Mouse (Mus musculus): ENCODE measurements around the gene Cby1. TPM values are rescaled to one million over a fixed set of nuclear protein-coding genes. Genes with fewer than 3 reads are reported as not detected.

Cby1 gene
- polyA plus RNA-seq (2015; fragmentation: Nextera tagmentation; extraction: Ambion mirVana), result 67.3 and 78.6 TPM in 2 replicates

- H3K4me2 ChIP-seq (replicated peaks), result peak within 1 kb of the TSS; percentile 93
- under 1% methylated on average over 55 of the region's 55 CpGs for WGBS
- peaks cover 11% of the 10 kb centered on the region for H3K4me1 ChIP-seq
- peak within 1 kb of the TSS; percentile 74 for H3K9ac ChIP-seq
- H3K9me3 ChIP-seq (replicated peaks), result no peaks in the 10 kb centered on the region
- peak; percentile 82 for ATAC-seq (ENCODE audit: insufficient number of reproducible peaks, low FRiP score, low TSS enrichment, low read depth)
- H3K27me3 ChIP-seq, result no peaks in the 10 kb centered on the region
- peak within 1 kb of the TSS; percentile 68 for H3K4me3 ChIP-seq (replicated peaks)
- peak within 1 kb of the TSS; percentile 92 for H3K27ac ChIP-seq (replicated peaks)
- H3K36me3 ChIP-seq, result peaks cover 18% of the 10 kb centered on the region
These were observed at the start of gene Cby1, which contains the start of gene Fam227a for GRCm38 (mm10) chr15:79658531-79659375. Cby1 (plus strand) TSS chr15:79659199. Fam227a (minus strand) TSS chr15:79658956.

- H3K4me1 ChIP-seq, result peaks cover 10% of the 10 kb centered on the region
- H3K27ac ChIP-seq (replicated peaks), result no peak overlapping the region
- no peak overlapping the region for H3K9ac ChIP-seq
- H3K4me3 ChIP-seq (replicated peaks), result no peak overlapping the region
- peaks cover 4% of the 10 kb centered on the region; the same call in 1 of the 2 replicates for H3K36me3 ChIP-seq
- 91% methylated on average over 2 of the region's 2 CpGs for WGBS
- H3K4me2 ChIP-seq (replicated peaks), result no peak overlapping the region
- ATAC-seq (ENCODE audit: insufficient number of reproducible peaks, low FRiP score, low TSS enrichment, low read depth), result no peak
- no peaks in the 10 kb centered on the region for H3K9me3 ChIP-seq (replicated peaks)
- H3K27me3 ChIP-seq, result 0 out of 2 replicates have a peak, but pooled peaks cover 3% of the 10 kb centered on the region
These were observed 49.8 kb upstream of the Cby1 start for GRCm38 (mm10) chr15:79609226-79609625.

- no peak overlapping the region for H3K9ac ChIP-seq
- no peaks in the 10 kb centered on the region for H3K9me3 ChIP-seq (replicated peaks)
- no peaks in the 10 kb centered on the region for H3K27me3 ChIP-seq
These were observed 43.5 kb upstream of the Cby1 start for GRCm38 (mm10) chr15:79615501-79615900.

GRCm38 (mm10) chr15:79616729-79617128 lies 42.3 kb upstream of the Cby1 start:
- no peaks in the 10 kb centered on the region for H3K27me3 ChIP-seq
- H3K4me1 ChIP-seq, result no peaks in the 10 kb centered on the region
- no peaks in the 10 kb centered on the region for H3K9me3 ChIP-seq (replicated peaks)
- H3K9ac ChIP-seq, result no peak overlapping the region
- ATAC-seq (ENCODE audit: insufficient number of reproducible peaks, low FRiP score, low TSS enrichment, low read depth), result no peak
- no peak overlapping the region for H3K4me3 ChIP-seq (replicated peaks)
- 86% methylated on average over 5 of the region's 5 CpGs for WGBS
- H3K27ac ChIP-seq (replicated peaks), result no peak overlapping the region
- no peak overlapping the region for H3K4me2 ChIP-seq (replicated peaks)
- peaks cover 8% of the 10 kb centered on the region; the same call in 1 of the 2 replicates for H3K36me3 ChIP-seq

More at GRCm38 (mm10) chr15:79615501-79615900, 43.5 kb upstream of the Cby1 start:
- no peak overlapping the region for H3K27ac ChIP-seq (replicated peaks)
- no peak overlapping the region for H3K4me2 ChIP-seq (replicated peaks)
- H3K36me3 ChIP-seq, result peaks cover 4% of the 10 kb centered on the region; the same call in 1 of the 2 replicates
- H3K4me3 ChIP-seq (replicated peaks), result no peak overlapping the region
- no peak for ATAC-seq (ENCODE audit: insufficient number of reproducible peaks, low FRiP score, low TSS enrichment, low read depth)
- H3K4me1 ChIP-seq, result no peaks in the 10 kb centered on the region
- 83% methylated on average over 7 of the region's 7 CpGs for WGBS

- H3K4me1 ChIP-seq, result no peaks in the 10 kb centered on the region
- ATAC-seq (ENCODE audit: insufficient number of reproducible peaks, low FRiP score, low TSS enrichment, low read depth), result no peak
- no peak overlapping the region for H3K27ac ChIP-seq (replicated peaks)
- H3K9me3 ChIP-seq (replicated peaks), result no peaks in the 10 kb centered on the region
- H3K27me3 ChIP-seq, result no peaks in the 10 kb centered on the region
- H3K9ac ChIP-seq, result no peak overlapping the region
- WGBS, result 78% methylated on average over 11 of the region's 11 CpGs
- H3K4me2 ChIP-seq (replicated peaks), result no peak overlapping the region
- H3K36me3 ChIP-seq, result peaks cover 9% of the 10 kb centered on the region; the same call in 1 of the 2 replicates
- H3K4me3 ChIP-seq (replicated peaks), result no peak overlapping the region
These were observed 41.9 kb upstream of the Cby1 start for GRCm38 (mm10) chr15:79617135-79617534.

GRCm38 (mm10) chr15:79618456-79618855 lies 40.5 kb upstream of the Cby1 start:
- ATAC-seq (ENCODE audit: insufficient number of reproducible peaks, low FRiP score, low TSS enrichment, low read depth), result no peak
- no peak overlapping the region for H3K4me3 ChIP-seq (replicated peaks)
- WGBS, result 87% methylated on average over 7 of the region's 7 CpGs
- no peaks in the 10 kb centered on the region for H3K9me3 ChIP-seq (replicated peaks)
- no peak overlapping the region for H3K27ac ChIP-seq (replicated peaks)
- no peak overlapping the region for H3K4me2 ChIP-seq (replicated peaks)
- no peaks in the 10 kb centered on the region for H3K27me3 ChIP-seq
- H3K9ac ChIP-seq, result no peak overlapping the region
- H3K4me1 ChIP-seq, result no peaks in the 10 kb centered on the region
- H3K36me3 ChIP-seq, result peaks cover 4% of the 10 kb centered on the region; the same call in 1 of the 2 replicates

GRCm38 (mm10) chr15:79619770-79620414 lies 39.1 kb upstream of the Cby1 start:
- H3K4me3 ChIP-seq (replicated peaks), result no peak overlapping the region

GRCm38 (mm10) chr15:79630471-79630870 lies 28.5 kb upstream of the Cby1 start:
- no peak overlapping the region for H3K9ac ChIP-seq
- H3K36me3 ChIP-seq, result peaks cover 39% of the 10 kb centered on the region
- 68% methylated on average over 2 of the region's 2 CpGs for WGBS
- no peak overlapping the region for H3K4me2 ChIP-seq (replicated peaks)
- H3K27ac ChIP-seq (replicated peaks), result no peak overlapping the region
- no peaks in the 10 kb centered on the region for H3K4me1 ChIP-seq
- ATAC-seq (ENCODE audit: insufficient number of reproducible peaks, low FRiP score, low TSS enrichment, low read depth), result no peak
- no peaks in the 10 kb centered on the region for H3K27me3 ChIP-seq
- no peaks in the 10 kb centered on the region for H3K9me3 ChIP-seq (replicated peaks)
- H3K4me3 ChIP-seq (replicated peaks), result no peak overlapping the region

More at GRCm38 (mm10) chr15:79619770-79620414, 39.1 kb upstream of the Cby1 start:
- Histone ChIP-seq H3K27ac (replicated peaks) (no peak overlapping the region), H3K27me3 (no peaks in the 10 kb centered on the region), H3K4me2 (replicated peaks) (no peak overlapping the region), H3K9ac (no peak overlapping the region), H3K9me3 (replicated peaks) (no peaks in the 10 kb centered on the region), H3K4me1 (no peaks in the 10 kb centered on the region), H3K36me3 (peaks cover 4% of the 10 kb centered on the region; the same call in 1 of the 2 replicates)
- 79% methylated on average over 11 of the region's 11 CpGs for WGBS
- ATAC-seq (ENCODE audit: insufficient number of reproducible peaks, low FRiP score, low TSS enrichment, low read depth), result no peak

GRCm38 (mm10) chr15:79641135-79641817 lies 17.7 kb upstream of the Cby1 start:
- no peak overlapping the region for H3K9ac ChIP-seq
- no peak overlapping the region for H3K4me3 ChIP-seq (replicated peaks)
- no peaks in the 10 kb centered on the region for H3K27me3 ChIP-seq
- H3K36me3 ChIP-seq, result 0 out of 2 replicates have a peak, but pooled peaks cover 18% of the 10 kb centered on the region
- no peak for ATAC-seq (ENCODE audit: insufficient number of reproducible peaks, low FRiP score, low TSS enrichment, low read depth)
- no peak overlapping the region for H3K4me2 ChIP-seq (replicated peaks)
- H3K4me1 ChIP-seq, result no peaks in the 10 kb centered on the region
- 55% methylated on average over 12 of the region's 12 CpGs for WGBS
- H3K27ac ChIP-seq (replicated peaks), result no peak overlapping the region
- H3K9me3 ChIP-seq (replicated peaks), result no peaks in the 10 kb centered on the region

GRCm38 (mm10) chr15:79645483-79645882 lies 13.5 kb upstream of the Cby1 start:
- no peak overlapping the region for H3K4me3 ChIP-seq (replicated peaks)
- H3K27me3 ChIP-seq, result no peaks in the 10 kb centered on the region
- H3K9ac ChIP-seq, result no peak overlapping the region
- no peak for ATAC-seq (ENCODE audit: insufficient number of reproducible peaks, low FRiP score, low TSS enrichment, low read depth)
- 72% methylated on average over 2 of the region's 2 CpGs for WGBS
- H3K4me2 ChIP-seq (replicated peaks), result no peak overlapping the region
- no peaks in the 10 kb centered on the region for H3K4me1 ChIP-seq
- no peak overlapping the region for H3K27ac ChIP-seq (replicated peaks)
- H3K36me3 ChIP-seq, result peaks cover 19% of the 10 kb centered on the region; the same call in 1 of the 2 replicates
- H3K9me3 ChIP-seq (replicated peaks), result no peaks in the 10 kb centered on the region

GRCm38 (mm10) chr15:79648130-79648529 lies 10.9 kb upstream of the Cby1 start:
- Histone ChIP-seq H3K4me3 (replicated peaks) (no peak overlapping the region), H3K9ac (no peak overlapping the region), H3K4me1 (no peaks in the 10 kb centered on the region), H3K4me2 (replicated peaks) (no peak overlapping the region), H3K27ac (replicated peaks) (no peak overlapping the region), H3K36me3 (peaks cover 19% of the 10 kb centered on the region; the same call in 1 of the 2 replicates), H3K9me3 (replicated peaks) (no peaks in the 10 kb centered on the region), H3K27me3 (no peaks in the 10 kb centered on the region)
- ATAC-seq (ENCODE audit: insufficient number of reproducible peaks, low FRiP score, low TSS enrichment, low read depth), result no peak
- WGBS, result 88% methylated on average over 12 of the region's 12 CpGs
